Mouse (Mus musculus) spleen, adult 2 months (tissue): Measurements from ENCODE around the gene Gm20388.

Experiments used
- CTCF ChIP-seq: fragments of 200-500 bp; IDR thresholded peaks from 2 replicates; pipeline ENCODE4 v1.5.1; 2011; ENCODE audit warnings: mild to moderate bottlenecking, inconsistent platforms; ENCODE audit not compliant: insufficient read depth, insufficient read length, insufficient replicate concordance; ENCODE audit errors: extremely low read depth
- POLR2A ChIP-seq: fragments of 200-500 bp; IDR thresholded peaks from 2 replicates; pipeline ENCODE4 v1.6.1; 2011; ENCODE audit warnings: low read depth, low read length, inconsistent platforms

GRCm38 (mm10) chr8:119935541-119935940 is 24.9 kb downstream of the Gm20388 start:
- TF ChIP-seq POLR2A (no peak), CTCF (no peak)
